Mouse (Mus musculus): ENCODE measurements around the gene Baiap2. TPM values are rescaled to one million over a fixed set of nuclear protein-coding genes. Genes with fewer than 3 reads are reported as not detected.

Gene Baiap2
- polyA plus RNA-seq, 1 experiment from 2014 or later, result 11.0 TPM

GRCm38 (mm10) chr11:119920668-119921067, 21.9 kb upstream of the Baiap2 start:
- 87% methylated on average over 5 of the region's 5 CpGs for WGBS
- Histone ChIP-seq H3K9me3 (replicated peaks) (no peaks in the 10 kb centered on the region), H3K4me2 (no peak overlapping the region), H3K4me1 (replicated peaks) (peaks cover 20% of the 10 kb centered on the region), H3K27ac (no peak overlapping the region), H3K9ac (no peak overlapping the region), H3K36me3 (peaks cover 35% of the 10 kb centered on the region), H3K4me3 (no peak overlapping the region), H3K27me3 (no peaks in the 10 kb centered on the region)
- no peak for ATAC-seq (replicated peaks; ENCODE audit: insufficient number of reproducible peaks, insufficient read depth, low FRiP score, low read depth)

DNA sequence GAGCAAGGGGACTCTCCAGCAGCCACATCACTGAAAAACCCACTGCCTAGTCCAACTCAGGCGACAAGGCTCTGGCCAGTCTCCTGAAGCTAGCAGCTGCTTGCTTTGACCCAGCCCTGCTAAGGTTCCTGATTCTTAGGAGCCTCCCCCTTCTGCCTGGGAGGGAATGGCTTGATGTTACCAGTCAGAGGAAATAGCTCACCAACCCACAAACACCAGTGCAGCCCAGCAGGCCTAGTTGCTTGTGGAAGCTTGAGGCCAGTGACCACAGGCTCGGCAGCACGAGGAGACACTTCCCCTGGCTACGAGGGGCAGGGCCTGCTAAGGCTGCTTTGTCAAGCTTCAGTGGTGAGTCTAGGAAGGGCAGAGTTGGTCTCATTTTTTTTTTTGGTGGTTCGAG, 17.4 kb upstream of the Baiap2 start:
- Histone ChIP-seq H3K4me3 (no peak overlapping the region), H3K4me1 (replicated peaks) (peaks cover 5% of the 10 kb centered on the region), H3K9me3 (replicated peaks) (no peaks in the 10 kb centered on the region), H3K4me2 (no peak overlapping the region), H3K27ac (no peak overlapping the region), H3K36me3 (no peaks in the 10 kb centered on the region; the same call in 1 of the 2 replicates), H3K9ac (no peak overlapping the region), H3K27me3 (no peaks in the 10 kb centered on the region)
- no peak for ATAC-seq (replicated peaks; ENCODE audit: insufficient number of reproducible peaks, insufficient read depth, low FRiP score, low read depth)
- 60% methylated on average over 5 of the region's 5 CpGs for WGBS

GRCm38 (mm10) chr11:119926762-119927161, 15.8 kb upstream of the Baiap2 start:
- Histone ChIP-seq H3K9ac (no peak overlapping the region), H3K27me3 (no peaks in the 10 kb centered on the region), H3K36me3 (no peaks in the 10 kb centered on the region), H3K9me3 (replicated peaks) (0 out of 2 replicates have a peak, but pooled peaks cover 3% of the 10 kb centered on the region), H3K4me3 (no peak overlapping the region), H3K4me1 (replicated peaks) (peaks cover 4% of the 10 kb centered on the region), H3K4me2 (no peak overlapping the region), H3K27ac (no peak overlapping the region)
- no peak for ATAC-seq (replicated peaks; ENCODE audit: insufficient number of reproducible peaks, insufficient read depth, low FRiP score, low read depth)
- 58% methylated on average over 5 of the region's 5 CpGs for WGBS

DNA sequence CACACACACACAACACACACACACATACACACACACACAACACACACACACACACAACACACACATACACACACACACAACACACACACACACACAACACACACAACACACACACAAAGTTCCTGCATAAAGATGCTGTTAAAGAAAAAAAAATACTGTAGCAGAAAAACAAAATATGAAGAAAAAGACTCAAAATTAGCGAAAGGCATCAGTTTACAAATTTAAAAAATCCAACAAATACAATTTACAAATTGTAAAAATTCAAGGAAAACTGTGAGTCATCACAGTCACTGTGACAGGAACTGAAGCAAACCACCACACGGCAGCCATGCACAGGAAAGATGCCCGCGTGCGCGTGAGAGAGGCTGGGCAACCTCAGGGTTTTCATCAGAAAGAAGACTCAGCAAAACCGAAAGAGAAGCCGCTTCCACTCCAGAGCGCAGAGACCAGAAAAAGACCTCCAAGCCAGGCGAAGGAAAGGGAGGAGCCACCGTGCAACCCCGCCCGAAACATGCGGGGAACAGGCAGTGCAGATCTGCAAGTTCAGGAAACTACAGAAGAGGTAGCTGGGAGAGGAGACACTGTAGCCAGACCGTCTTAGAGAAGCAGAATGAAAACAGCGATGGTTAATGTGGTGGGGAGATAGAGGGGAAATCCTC, 14.4 kb upstream of the Baiap2 start:
- ATAC-seq (replicated peaks; ENCODE audit: insufficient number of reproducible peaks, insufficient read depth, low FRiP score, low read depth), result no peak
- peak overlapping the region; percentile 1; the same call in 1 of the 2 replicates for H3K27ac ChIP-seq
- H3K4me2 ChIP-seq, result peak overlapping the region; percentile 52
- WGBS, result 39% methylated on average over 16 of the region's 16 CpGs
- peaks cover 5% of the 10 kb centered on the region; the same call in 1 of the 2 replicates for H3K4me1 ChIP-seq (replicated peaks)
- 0 out of 2 replicates have a peak, but pooled peaks cover 3% of the 10 kb centered on the region for H3K9me3 ChIP-seq (replicated peaks)
- no peaks in the 10 kb centered on the region for H3K27me3 ChIP-seq
- no peak overlapping the region for H3K9ac ChIP-seq
- H3K4me3 ChIP-seq, result peak overlapping the region; percentile 33
- no peaks in the 10 kb centered on the region for H3K36me3 ChIP-seq

- Histone ChIP-seq H3K4me2 (no peak overlapping the region), H3K4me3 (no peak overlapping the region), H3K27me3 (no peaks in the 10 kb centered on the region), H3K9me3 (replicated peaks) (0 out of 2 replicates have a peak, but pooled peaks cover 3% of the 10 kb centered on the region), H3K36me3 (no peaks in the 10 kb centered on the region), H3K9ac (no peak overlapping the region), H3K4me1 (replicated peaks) (peaks cover 5% of the 10 kb centered on the region; the same call in 1 of the 2 replicates), H3K27ac (no peak overlapping the region)
- no peak for ATAC-seq (replicated peaks; ENCODE audit: insufficient number of reproducible peaks, insufficient read depth, low FRiP score, low read depth)
- 71% methylated on average over 6 of the region's 6 CpGs for WGBS
Measured at GRCm38 (mm10) chr11:119929603-119930265, 12.8 kb upstream of the Baiap2 start.

- H3K27ac ChIP-seq, result no peak overlapping the region
- H3K9me3 ChIP-seq (replicated peaks), result 0 out of 2 replicates have a peak, but pooled peaks cover 3% of the 10 kb centered on the region
- H3K9ac ChIP-seq, result no peak overlapping the region
- H3K4me2 ChIP-seq, result no peak overlapping the region
- 68% methylated on average over 10 of the region's 10 CpGs for WGBS
- ATAC-seq (replicated peaks; ENCODE audit: insufficient number of reproducible peaks, insufficient read depth, low FRiP score, low read depth), result no peak
- H3K4me3 ChIP-seq, result no peak overlapping the region
- H3K4me1 ChIP-seq (replicated peaks), result peaks cover 11% of the 10 kb centered on the region; the same call in 1 of the 2 replicates
- H3K27me3 ChIP-seq, result no peaks in the 10 kb centered on the region
- no peaks in the 10 kb centered on the region for H3K36me3 ChIP-seq
Measured at GRCm38 (mm10) chr11:119931809-119932208, 10.8 kb upstream of the Baiap2 start.

GRCm38 (mm10) chr11:119933142-119933541, 9.4 kb upstream of the Baiap2 start:
- Histone ChIP-seq H3K4me1 (replicated peaks) (peaks cover 20% of the 10 kb centered on the region), H3K4me3 (no peak overlapping the region), H3K36me3 (no peaks in the 10 kb centered on the region), H3K27me3 (no peaks in the 10 kb centered on the region), H3K27ac (no peak overlapping the region), H3K9me3 (replicated peaks) (0 out of 2 replicates have a peak, but pooled peaks cover 3% of the 10 kb centered on the region), H3K4me2 (no peak overlapping the region), H3K9ac (no peak overlapping the region)
- WGBS, result 56% methylated on average over 4 of the region's 4 CpGs
- ATAC-seq (replicated peaks; ENCODE audit: insufficient number of reproducible peaks, insufficient read depth, low FRiP score, low read depth), result no peak

GRCm38 (mm10) chr11:119933819-119934583, 8.6 kb upstream of the Baiap2 start:
- 74% methylated on average over 8 of the region's 8 CpGs for WGBS
- ATAC-seq (replicated peaks; ENCODE audit: insufficient number of reproducible peaks, insufficient read depth, low FRiP score, low read depth), result peak; percentile 17
- Histone ChIP-seq H3K27me3 (peaks cover 4% of the 10 kb centered on the region; the same call in 1 of the 2 replicates), H3K36me3 (no peaks in the 10 kb centered on the region), H3K4me1 (replicated peaks) (peaks cover 27% of the 10 kb centered on the region), H3K9me3 (replicated peaks) (0 out of 2 replicates have a peak, but pooled peaks cover 3% of the 10 kb centered on the region), H3K4me3 (no peak overlapping the region), H3K27ac (no peak overlapping the region), H3K4me2 (no peak overlapping the region), H3K9ac (no peak overlapping the region)

DNA sequence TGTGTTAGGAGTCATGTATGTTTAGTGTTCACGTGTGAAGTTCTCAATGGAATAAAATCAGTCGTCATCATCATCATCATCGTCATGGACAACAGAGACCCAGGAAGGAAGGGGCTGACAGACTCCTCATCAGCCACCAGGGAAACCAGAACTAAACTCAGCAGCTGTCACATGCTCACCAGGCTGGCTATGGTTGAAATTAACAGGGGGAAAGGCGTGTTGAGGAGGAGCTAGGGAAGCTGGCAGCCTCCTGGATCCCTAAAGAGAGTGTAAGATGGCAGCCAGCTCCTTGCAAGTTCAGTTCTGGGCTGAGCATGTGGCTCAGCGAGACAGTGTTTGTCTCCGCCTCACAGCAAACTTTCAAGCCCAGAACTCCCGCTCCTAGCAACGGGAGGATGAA, 7.8 kb upstream of the Baiap2 start:
- H3K27me3 ChIP-seq, result peaks cover 4% of the 10 kb centered on the region; the same call in 1 of the 2 replicates
- 71% methylated on average over 8 of the region's 8 CpGs for WGBS
- no peak overlapping the region for H3K27ac ChIP-seq
- H3K4me1 ChIP-seq (replicated peaks), result peaks cover 28% of the 10 kb centered on the region
- H3K9me3 ChIP-seq (replicated peaks), result 0 out of 2 replicates have a peak, but pooled peaks cover 3% of the 10 kb centered on the region
- no peaks in the 10 kb centered on the region for H3K36me3 ChIP-seq
- H3K9ac ChIP-seq, result no peak overlapping the region
- H3K4me2 ChIP-seq, result no peak overlapping the region
- H3K4me3 ChIP-seq, result no peak overlapping the region
- ATAC-seq (replicated peaks; ENCODE audit: insufficient number of reproducible peaks, insufficient read depth, low FRiP score, low read depth), result no peak

DNA sequence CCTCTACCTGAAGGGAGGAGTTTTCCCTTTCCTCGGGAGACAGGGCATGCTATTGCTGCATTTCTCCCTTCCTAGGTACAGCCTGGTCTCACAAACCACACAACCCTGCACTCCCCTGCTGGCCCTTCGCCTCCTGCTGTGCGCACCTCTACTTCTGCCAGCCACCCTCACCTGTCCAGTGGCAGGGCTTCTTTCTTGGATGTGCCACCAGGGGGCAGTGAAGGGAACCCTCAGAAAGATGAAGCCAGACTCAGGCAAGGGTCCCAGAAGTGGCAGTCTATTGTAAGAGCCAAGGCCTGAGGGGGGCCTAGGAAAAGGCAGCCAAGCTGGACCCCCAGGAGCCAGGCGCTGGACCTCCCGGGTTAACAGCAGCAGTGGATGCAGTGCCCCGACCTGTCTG, 7.1 kb upstream of the Baiap2 start:
- H3K4me1 ChIP-seq (replicated peaks), result peaks cover 28% of the 10 kb centered on the region
- no peak overlapping the region for H3K4me2 ChIP-seq
- H3K36me3 ChIP-seq, result no peaks in the 10 kb centered on the region
- H3K27me3 ChIP-seq, result peaks cover 4% of the 10 kb centered on the region; the same call in 1 of the 2 replicates
- no peak for ATAC-seq (replicated peaks; ENCODE audit: insufficient number of reproducible peaks, insufficient read depth, low FRiP score, low read depth)
- H3K4me3 ChIP-seq, result no peak overlapping the region
- WGBS, result 32% methylated on average over 6 of the region's 6 CpGs
- H3K27ac ChIP-seq, result no peak overlapping the region
- no peak overlapping the region for H3K9ac ChIP-seq
- H3K9me3 ChIP-seq (replicated peaks), result 0 out of 2 replicates have a peak, but pooled peaks cover 3% of the 10 kb centered on the region

DNA sequence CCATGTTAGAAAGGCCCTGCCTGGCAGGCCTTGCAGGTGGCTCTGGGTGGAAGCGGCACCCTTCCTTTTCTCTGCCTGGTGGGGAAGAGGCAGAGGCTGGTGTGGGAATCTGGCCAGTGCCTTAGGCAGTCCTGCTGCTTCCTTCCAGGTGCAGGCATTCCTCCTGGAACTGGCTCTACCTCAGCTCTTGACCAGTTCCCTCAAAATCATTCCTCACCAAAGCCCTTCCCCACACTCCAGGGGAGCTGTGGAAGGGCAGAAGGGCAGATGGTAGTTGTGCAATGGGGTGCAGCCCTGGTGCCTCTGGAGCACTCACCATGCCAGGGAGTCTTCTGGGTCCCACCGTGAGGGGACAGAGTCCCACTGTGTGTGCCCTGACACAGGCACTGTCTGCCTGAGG, 6.1 kb upstream of the Baiap2 start:
- Histone ChIP-seq H3K4me1 (replicated peaks) (peaks cover 30% of the 10 kb centered on the region), H3K27ac (no peak overlapping the region; the same call in 1 of the 2 replicates), H3K9ac (no peak overlapping the region), H3K27me3 (peaks cover 11% of the 10 kb centered on the region), H3K4me3 (no peak overlapping the region), H3K36me3 (no peaks in the 10 kb centered on the region), H3K9me3 (replicated peaks) (no peaks in the 10 kb centered on the region), H3K4me2 (no peak overlapping the region)
- ATAC-seq (replicated peaks; ENCODE audit: insufficient number of reproducible peaks, insufficient read depth, low FRiP score, low read depth), result no peak
- 76% methylated on average over 2 of the region's 2 CpGs for WGBS

Measured in heart, embryonic 15.5 days (tissue).